Mouse (Mus musculus) liver, embryonic 13.5 days (tissue): ENCODE results near the gene Rap1gap2. TPM values are rescaled to one million over a fixed set of nuclear protein-coding genes. Genes with fewer than 3 reads are reported as not detected.

Source experiments
- ATAC-seq: fragments of 200-750 bp; cut with Nextera tagmentation; 2 replicates; pipeline ENCODE4 v1.8.0; 2017; ENCODE audit warnings: low read depth, mild to moderate bottlenecking, moderate number of reproducible peaks, moderate library complexity
- DNase-seq: peaks from one replicate; pipeline ENCODE4 v3.0.0; 2022
- H3K27ac ChIP-seq: fragments of 300-500 bp; sonication (generic); 2 replicates; pipeline ENCODE4 v1.5.1; 2015; ENCODE audit warnings: moderate library complexity, mild to moderate bottlenecking, inconsistent platforms
- H3K27me3 ChIP-seq: fragments of 300-500 bp; sonication (generic); 2 replicates; pipeline ENCODE4 v1.6.1; 2015; ENCODE audit warnings: mild to moderate bottlenecking, inconsistent platforms
- H3K36me3 ChIP-seq: fragments of 300-500 bp; sonication (generic); 2 replicates; pipeline ENCODE4 v1.6.1; 2015; ENCODE audit warnings: mild to moderate bottlenecking, inconsistent platforms
- H3K4me1 ChIP-seq: fragments of 300-500 bp; sonication (generic); replicated peaks from 2 replicates; pipeline ENCODE4 v1.6.1; 2015; ENCODE audit warnings: inconsistent platforms
- H3K4me2 ChIP-seq: fragments of 300-500 bp; sonication (generic); 2 replicates; pipeline ENCODE4 v1.6.1; 2015; ENCODE audit warnings: inconsistent platforms, mild to moderate bottlenecking, moderate library complexity
- H3K4me3 ChIP-seq: fragments of 300-500 bp; sonication (generic); replicated peaks from 2 replicates; pipeline ENCODE4 v1.5.1; 2015; ENCODE audit warnings: mild to moderate bottlenecking, inconsistent platforms
- H3K9ac ChIP-seq: fragments of 300-500 bp; sonication (generic); 2 replicates; pipeline ENCODE4 v1.6.1; 2015; ENCODE audit warnings: mild to moderate bottlenecking, inconsistent platforms
- H3K9me3 ChIP-seq: fragments of 300-500 bp; sonication (generic); replicated peaks from 2 replicates; pipeline ENCODE4 v1.6.1; 2016; ENCODE audit warnings: inconsistent platforms
- WGBS: fragments of 180-500 bp; shearing (Covaris S2); methylation state at CpG from one replicate; pipeline ENCODE4 v1.1.7; 2015; ENCODE audit not compliant: insufficient replicate concordance; 5-methylcytosine and 5-hydroxymethylcytosine counted together
- polyA plus RNA-seq: library from polyadenylated mRNA; unstranded; fragments of >200 nt; fragmentation: Nextera tagmentation; extraction: Ambion mirVana; gene quantifications from 2 replicates; pipeline ENCODE4 v1.2.1, GENCODE M21; 2015

The Rap1gap2 gene
- polyA plus RNA-seq, 1 experiment from 2014 or later = 0.77 TPM

GRCm38 (mm10) chr11:74479715-74480289 lies 130.9 kb downstream of the Rap1gap2 start:
- ATAC-seq = no peak
- no peaks in the 10 kb centered on the region for H3K36me3 ChIP-seq
- DNase-seq = no peak
- no peaks in the 10 kb centered on the region for H3K4me1 ChIP-seq
- 67% methylated on average over 5 of the region's 5 CpGs for WGBS
- no peak overlapping the region for H3K4me3 ChIP-seq
- H3K9me3 ChIP-seq = no peaks in the 10 kb centered on the region
- no peak overlapping the region for H3K4me2 ChIP-seq
- H3K9ac ChIP-seq = no peak overlapping the region
- H3K27ac ChIP-seq = no peak overlapping the region
- H3K27me3 ChIP-seq = no peaks in the 10 kb centered on the region

- WGBS = 59% methylated on average over 2 of the region's 2 CpGs
Measured at GRCm38 (mm10) chr11:74478877-74479276, 131.8 kb downstream of the Rap1gap2 start.

GRCm38 (mm10) chr11:74472671-74473070 lies 138.0 kb downstream of the Rap1gap2 start:
- 63% methylated on average over 10 of the region's 10 CpGs for WGBS
- Histone ChIP-seq H3K4me1 (peaks cover 11% of the 10 kb centered on the region), H3K27me3 (no peaks in the 10 kb centered on the region), H3K27ac (no peak overlapping the region), H3K36me3 (no peaks in the 10 kb centered on the region), H3K9ac (no peak overlapping the region), H3K9me3 (no peaks in the 10 kb centered on the region), H3K4me2 (no peak overlapping the region), H3K4me3 (no peak overlapping the region)
- DNase-seq (no peak), ATAC-seq (no peak)

More at GRCm38 (mm10) chr11:74478877-74479276, 131.8 kb downstream of the Rap1gap2 start:
- Histone ChIP-seq H3K27me3 (no peaks in the 10 kb centered on the region), H3K4me2 (no peak overlapping the region), H3K36me3 (no peaks in the 10 kb centered on the region), H3K9ac (no peak overlapping the region), H3K4me3 (no peak overlapping the region), H3K27ac (no peak overlapping the region), H3K4me1 (no peaks in the 10 kb centered on the region), H3K9me3 (no peaks in the 10 kb centered on the region)
- no peak for DNase-seq
- no peak for ATAC-seq

GRCm38 (mm10) chr11:74468195-74468594 lies 142.5 kb downstream of the Rap1gap2 start:
- no peak overlapping the region for H3K4me3 ChIP-seq
- ATAC-seq (0 out of 2 replicates have a peak, but pooled peaks have one; percentile 39), DNase-seq (no peak)
- H3K36me3 ChIP-seq = no peaks in the 10 kb centered on the region
- no peak overlapping the region for H3K27ac ChIP-seq
- H3K4me1 ChIP-seq = peaks cover 18% of the 10 kb centered on the region
- H3K9ac ChIP-seq = no peak overlapping the region
- H3K27me3 ChIP-seq = no peaks in the 10 kb centered on the region
- WGBS = 51% methylated on average over 6 of the region's 6 CpGs
- no peaks in the 10 kb centered on the region for H3K9me3 ChIP-seq
- H3K4me2 ChIP-seq = no peak overlapping the region

GRCm38 (mm10) chr11:74465712-74466111 lies 145.0 kb downstream of the Rap1gap2 start:
- WGBS = 33% methylated on average over 7 of the region's 7 CpGs
- peaks cover 18% of the 10 kb centered on the region for H3K4me1 ChIP-seq
- H3K4me3 ChIP-seq = no peak overlapping the region
- no peaks in the 10 kb centered on the region for H3K9me3 ChIP-seq
- no peaks in the 10 kb centered on the region for H3K36me3 ChIP-seq
- no peak overlapping the region for H3K27ac ChIP-seq
- H3K9ac ChIP-seq = no peak overlapping the region
- no peaks in the 10 kb centered on the region for H3K27me3 ChIP-seq
- no peak; the same call in 1 of the 2 replicates for ATAC-seq
- H3K4me2 ChIP-seq = no peak overlapping the region
- DNase-seq = no peak

- Histone ChIP-seq H3K4me1 (peaks cover 18% of the 10 kb centered on the region), H3K9me3 (no peaks in the 10 kb centered on the region), H3K36me3 (no peaks in the 10 kb centered on the region), H3K4me3 (no peak overlapping the region), H3K27me3 (no peaks in the 10 kb centered on the region), H3K4me2 (no peak overlapping the region), H3K9ac (no peak overlapping the region), H3K27ac (no peak overlapping the region)
- ATAC-seq (no peak), DNase-seq (no peak)
- 48% methylated on average over 10 of the region's 10 CpGs for WGBS
Measured at GRCm38 (mm10) chr11:74464181-74464977, 146.3 kb downstream of the Rap1gap2 start.

- no peak for ATAC-seq
- no peak for DNase-seq
- H3K9ac ChIP-seq = no peak overlapping the region
- H3K4me3 ChIP-seq = no peak overlapping the region
- H3K9me3 ChIP-seq = no peaks in the 10 kb centered on the region
- no peaks in the 10 kb centered on the region for H3K36me3 ChIP-seq
- H3K4me1 ChIP-seq = peaks cover 6% of the 10 kb centered on the region; the same call in 1 of the 2 replicates
- 16% methylated on average over 2 of the region's 2 CpGs for WGBS
- no peak overlapping the region for H3K27ac ChIP-seq
- no peaks in the 10 kb centered on the region for H3K27me3 ChIP-seq
- H3K4me2 ChIP-seq = no peak overlapping the region
Measured at GRCm38 (mm10) chr11:74462651-74463050, 148.1 kb downstream of the Rap1gap2 start.

GRCm38 (mm10) chr11:74459651-74460050 lies 151.1 kb downstream of the Rap1gap2 start:
- H3K27ac ChIP-seq = no peak overlapping the region
- no peak overlapping the region for H3K4me2 ChIP-seq
- H3K4me3 ChIP-seq = no peak overlapping the region
- 69% methylated on average over 8 of the region's 8 CpGs for WGBS
- H3K36me3 ChIP-seq = no peaks in the 10 kb centered on the region
- no peak overlapping the region for H3K9ac ChIP-seq
- no peaks in the 10 kb centered on the region for H3K9me3 ChIP-seq
- DNase-seq (no peak), ATAC-seq (no peak)
- peaks cover 9% of the 10 kb centered on the region; the same call in 1 of the 2 replicates for H3K4me1 ChIP-seq
- H3K27me3 ChIP-seq = no peaks in the 10 kb centered on the region

- Histone ChIP-seq H3K27ac (no peak overlapping the region), H3K9me3 (no peaks in the 10 kb centered on the region), H3K36me3 (no peaks in the 10 kb centered on the region), H3K4me3 (no peak overlapping the region), H3K4me1 (0 out of 2 replicates have a peak, but pooled peaks cover 4% of the 10 kb centered on the region), H3K4me2 (no peak overlapping the region), H3K27me3 (no peaks in the 10 kb centered on the region), H3K9ac (no peak overlapping the region)
- WGBS = 47% methylated on average over 3 of the region's 3 CpGs
- ATAC-seq (no peak), DNase-seq (no peak)
Measured at GRCm38 (mm10) chr11:74458400-74458799, 152.3 kb downstream of the Rap1gap2 start.

GRCm38 (mm10) chr11:74457194-74457593 lies 153.5 kb downstream of the Rap1gap2 start:
- H3K36me3 ChIP-seq = no peaks in the 10 kb centered on the region
- ATAC-seq (no peak), DNase-seq (no peak)
- no peaks in the 10 kb centered on the region for H3K9me3 ChIP-seq
- 0 out of 2 replicates have a peak, but pooled peaks cover 4% of the 10 kb centered on the region for H3K4me1 ChIP-seq
- WGBS = 63% methylated on average over 10 of the region's 10 CpGs
- no peaks in the 10 kb centered on the region for H3K27me3 ChIP-seq
- H3K4me2 ChIP-seq = no peak overlapping the region
- no peak overlapping the region for H3K27ac ChIP-seq
- no peak overlapping the region for H3K4me3 ChIP-seq
- no peak overlapping the region for H3K9ac ChIP-seq

- no peaks in the 10 kb centered on the region for H3K36me3 ChIP-seq
- WGBS = 59% methylated on average over 4 of the region's 4 CpGs
- no peak overlapping the region for H3K4me3 ChIP-seq
- no peaks in the 10 kb centered on the region for H3K9me3 ChIP-seq
- H3K9ac ChIP-seq = no peak overlapping the region
- ATAC-seq = no peak
- H3K4me1 ChIP-seq = no peaks in the 10 kb centered on the region
- H3K27ac ChIP-seq = no peak overlapping the region
- no peaks in the 10 kb centered on the region for H3K27me3 ChIP-seq
- no peak overlapping the region for H3K4me2 ChIP-seq
- no peak for DNase-seq
Measured at GRCm38 (mm10) chr11:74448556-74448955, 162.2 kb downstream of the Rap1gap2 start.
